Mouse (Mus musculus) kidney, adult 8-10 months (tissue): ENCODE measurements around the gene Mfsd2a.

Experiments used
- DNase-seq, 2 experiments: peaks; one replicate each; pipeline ENCODE4 v3.0.0; 2022

Gene Mfsd2a

DNA sequence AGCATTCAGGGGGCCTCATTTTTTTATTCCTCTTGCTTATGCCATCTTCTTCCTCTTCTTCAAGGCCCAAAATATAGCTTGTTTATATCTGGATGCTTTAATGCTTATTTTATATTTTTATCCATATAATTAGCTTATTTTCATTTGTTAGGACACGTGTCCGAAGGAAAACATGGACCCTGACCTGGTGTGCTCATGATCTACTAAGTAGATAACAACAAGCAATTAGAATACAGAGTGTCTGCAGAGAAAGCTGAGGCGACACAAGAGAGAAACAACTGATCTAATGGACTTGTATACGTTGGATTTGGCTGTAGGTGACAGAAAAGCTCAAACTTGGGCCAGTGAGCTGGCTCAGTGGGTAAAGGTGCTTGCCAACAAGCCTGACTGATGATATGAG is 15.9 kb upstream of the Mfsd2a start:
- DNase-seq: no peak

DNA sequence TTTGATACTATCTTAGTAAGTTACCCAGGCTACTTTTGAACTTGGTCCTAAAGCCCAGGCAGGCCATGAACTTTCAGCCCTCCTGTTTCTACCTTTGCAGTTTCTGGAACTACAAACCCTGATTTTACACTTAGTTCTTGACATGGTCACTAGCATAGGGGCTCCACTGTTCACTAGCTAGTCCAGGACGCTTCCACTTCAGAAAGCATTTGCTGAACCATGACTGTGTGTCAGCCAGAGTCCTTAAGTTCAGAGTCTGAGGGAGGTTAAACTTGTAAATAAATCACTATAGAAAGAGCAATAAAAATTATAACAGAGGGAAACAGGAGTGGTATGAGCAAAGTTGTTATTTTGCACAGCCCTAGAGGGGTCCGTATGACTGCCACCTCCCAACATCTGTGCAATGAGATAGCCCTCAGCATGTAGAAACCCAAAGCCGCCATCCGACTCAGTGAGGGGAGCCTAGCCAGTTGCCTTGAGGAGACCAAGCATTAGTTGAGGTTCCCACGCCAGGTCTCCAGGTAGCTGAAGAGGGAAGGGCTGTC is 14.1 kb upstream of the Mfsd2a start:
- DNase-seq: peak; percentile 49 to 71

DNA sequence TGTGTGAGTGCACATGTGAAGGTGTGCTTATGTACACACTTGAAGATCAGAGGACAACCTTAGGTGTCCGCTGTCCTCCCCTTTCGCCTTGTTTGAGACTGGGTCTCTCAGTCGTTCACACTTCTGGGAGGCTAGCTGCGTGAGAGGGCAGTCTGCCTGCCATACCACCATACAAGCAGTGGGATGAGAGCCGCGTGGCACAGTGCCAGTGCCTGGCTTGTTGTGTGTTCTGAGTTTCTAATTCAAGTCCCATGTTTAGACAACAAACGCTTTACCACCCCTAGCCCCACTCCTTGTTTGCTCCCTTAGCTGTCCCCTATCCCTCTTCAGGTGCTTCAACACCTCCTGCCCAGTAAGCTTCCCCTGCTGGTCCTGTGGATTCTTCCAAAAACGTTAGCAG is 11.1 kb upstream of the Mfsd2a start:
- no peak for DNase-seq

DNA sequence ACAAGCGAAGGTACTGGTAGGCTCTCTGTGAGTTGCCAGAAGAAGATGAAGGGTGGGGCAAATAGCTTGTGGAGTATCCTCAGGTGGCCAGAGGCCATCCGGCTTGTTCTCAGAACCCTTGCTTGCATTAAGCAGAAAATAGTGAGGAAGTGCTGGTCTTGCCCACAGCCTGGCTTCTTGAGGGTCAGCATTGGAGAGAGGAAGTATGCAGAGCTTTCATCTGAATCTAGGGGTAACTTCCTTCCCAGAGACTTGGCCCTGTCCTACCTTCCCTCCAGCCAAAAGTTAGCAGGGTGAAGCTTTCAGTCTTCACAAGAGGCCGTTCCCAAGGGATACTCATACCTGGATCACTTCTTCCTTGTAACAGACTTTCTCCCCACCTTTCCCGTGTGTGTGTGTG is 10.7 kb upstream of the Mfsd2a start:
- no peak for DNase-seq

DNA sequence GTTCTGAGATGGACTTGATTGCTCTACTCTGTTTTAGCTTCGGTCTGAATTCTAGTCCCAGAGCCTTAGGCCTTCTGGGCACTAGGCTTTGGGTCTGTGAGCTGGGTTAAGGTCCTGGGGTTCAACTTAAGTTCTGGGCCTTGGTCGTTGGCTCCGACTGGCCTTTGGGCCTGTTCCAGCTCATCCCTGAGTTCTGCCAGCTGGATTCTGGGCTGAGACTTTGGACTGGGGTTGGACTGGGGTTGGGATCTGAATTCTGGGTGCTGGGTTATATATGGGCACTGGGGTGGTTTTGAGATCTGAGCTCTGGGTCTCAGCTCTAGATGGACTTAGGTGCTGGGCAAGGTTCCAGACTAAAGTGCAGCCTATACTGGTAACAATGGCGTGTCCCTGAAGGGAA is 10.2 kb upstream of the Mfsd2a start:
- DNase-seq: peak; percentile 84 to 90

DNA sequence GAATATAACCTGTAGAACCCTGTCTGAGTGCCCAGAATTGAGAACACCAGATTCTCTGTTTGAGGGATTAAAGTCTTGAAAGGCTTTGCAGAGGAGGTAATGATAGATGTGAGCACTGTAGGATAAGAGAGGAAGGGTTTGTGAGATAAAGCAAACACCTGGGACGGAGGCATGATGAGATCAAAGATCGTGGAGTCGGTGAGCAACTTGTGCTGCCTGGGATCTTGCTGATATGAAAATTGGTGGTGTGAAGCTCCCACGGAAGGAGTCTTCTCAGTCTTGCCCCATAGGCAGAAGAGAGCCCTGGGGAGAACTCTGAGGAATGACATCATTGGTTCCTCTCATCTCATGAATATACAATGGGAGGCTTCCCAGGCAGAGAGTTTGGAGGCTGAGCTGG is 7.1 kb upstream of the Mfsd2a start:
- DNase-seq: no peak

DNA sequence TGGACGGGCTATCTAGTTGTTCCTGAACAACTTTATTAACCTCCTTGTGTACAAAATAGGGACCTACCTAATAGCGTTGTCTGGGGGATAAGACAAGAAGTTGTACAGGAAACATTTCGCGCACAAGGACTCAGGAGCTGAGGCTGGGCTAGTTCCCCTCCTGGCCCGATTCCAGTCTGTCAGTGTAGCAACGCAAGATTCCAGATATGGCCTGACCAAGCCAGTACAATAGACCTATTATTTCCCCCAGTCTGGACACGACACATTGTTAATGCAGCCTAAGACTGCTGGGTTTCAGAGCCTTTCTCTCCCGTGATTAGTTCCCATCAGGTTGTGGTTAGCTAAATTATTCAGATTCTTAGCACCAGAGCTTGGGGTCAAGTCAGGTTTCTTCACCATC is 1.8 kb upstream of the Mfsd2a start:
- DNase-seq: no peak

DNA sequence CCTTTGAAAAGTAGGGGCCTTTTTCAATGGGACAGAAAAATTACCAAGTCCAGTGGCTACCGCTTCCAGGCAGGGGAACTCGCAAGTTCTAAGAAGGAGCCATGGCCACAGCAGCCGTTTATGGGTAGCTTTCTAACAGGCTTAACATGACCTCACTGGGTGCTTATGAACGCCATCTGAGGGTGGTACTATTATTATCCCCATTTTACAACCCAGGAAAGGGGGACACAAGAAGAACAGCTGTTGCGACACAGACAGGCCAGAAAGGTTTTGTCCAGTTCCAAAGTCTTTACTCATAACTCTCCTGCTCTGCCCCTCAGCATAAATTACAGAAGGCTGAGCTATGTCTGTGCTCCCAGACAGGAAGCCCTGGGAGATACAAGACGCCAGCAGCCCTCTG is 601 bp upstream of the Mfsd2a start:
- no peak for DNase-seq

DNA sequence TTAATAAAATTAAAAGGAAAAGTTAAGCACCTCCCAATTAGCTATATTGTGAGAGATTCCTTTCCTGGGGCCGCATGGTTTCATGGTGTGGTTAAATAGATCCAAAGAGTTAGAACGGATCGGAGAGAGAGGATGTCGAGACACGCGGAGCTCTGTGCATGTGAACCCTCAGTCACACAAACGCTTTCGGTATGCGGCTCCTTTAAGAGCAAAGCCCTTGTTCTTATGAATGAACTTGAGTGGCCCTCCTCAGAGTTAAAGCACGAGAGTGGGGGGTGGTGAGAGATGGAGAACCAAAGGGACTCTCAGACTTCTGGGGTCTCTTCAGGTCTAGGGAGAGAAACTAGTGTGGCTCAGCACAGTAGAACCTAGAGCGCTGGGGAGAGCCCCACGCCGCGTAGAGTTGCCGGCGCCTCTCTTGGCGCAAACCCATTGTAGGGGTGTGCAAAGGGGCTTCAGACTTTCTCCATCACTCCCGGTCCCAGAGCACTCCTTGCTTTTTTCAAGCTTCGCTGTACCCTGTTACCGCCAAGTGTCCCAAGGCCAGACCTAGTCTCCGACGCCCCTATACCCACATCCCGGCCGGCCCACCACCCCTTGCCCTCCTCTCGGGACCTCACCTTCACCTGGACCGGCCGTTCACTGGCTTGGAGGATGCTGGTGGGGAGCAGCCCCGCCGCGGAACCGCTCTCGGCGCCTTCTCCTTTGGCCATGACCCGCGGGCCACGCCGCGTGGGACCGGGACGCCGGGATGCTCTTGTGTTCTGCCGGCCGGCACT is 478 bp downstream of the Mfsd2a start:
- DNase-seq: no peak

DNA sequence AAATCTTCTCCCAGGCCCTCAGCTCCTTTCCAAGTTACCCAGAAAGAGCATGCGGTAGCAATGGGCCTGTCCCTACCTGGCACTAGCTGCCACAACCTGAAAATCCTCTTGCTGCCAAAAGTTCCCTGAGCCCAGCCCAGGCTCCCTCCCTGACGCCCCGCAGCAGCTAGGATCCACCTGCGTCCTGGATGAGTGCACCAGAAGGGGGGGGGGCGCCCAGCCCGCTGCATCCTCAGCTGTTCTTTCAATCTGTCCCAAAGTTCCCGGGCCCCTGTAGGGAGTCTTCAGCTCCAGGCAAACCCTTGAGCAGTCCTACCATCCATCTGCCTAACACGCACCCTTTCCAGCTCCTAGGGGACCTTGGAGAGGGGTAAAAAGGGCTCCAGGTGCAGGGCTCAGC is 1.2 kb downstream of the Mfsd2a start:
- DNase-seq: no peak

DNA sequence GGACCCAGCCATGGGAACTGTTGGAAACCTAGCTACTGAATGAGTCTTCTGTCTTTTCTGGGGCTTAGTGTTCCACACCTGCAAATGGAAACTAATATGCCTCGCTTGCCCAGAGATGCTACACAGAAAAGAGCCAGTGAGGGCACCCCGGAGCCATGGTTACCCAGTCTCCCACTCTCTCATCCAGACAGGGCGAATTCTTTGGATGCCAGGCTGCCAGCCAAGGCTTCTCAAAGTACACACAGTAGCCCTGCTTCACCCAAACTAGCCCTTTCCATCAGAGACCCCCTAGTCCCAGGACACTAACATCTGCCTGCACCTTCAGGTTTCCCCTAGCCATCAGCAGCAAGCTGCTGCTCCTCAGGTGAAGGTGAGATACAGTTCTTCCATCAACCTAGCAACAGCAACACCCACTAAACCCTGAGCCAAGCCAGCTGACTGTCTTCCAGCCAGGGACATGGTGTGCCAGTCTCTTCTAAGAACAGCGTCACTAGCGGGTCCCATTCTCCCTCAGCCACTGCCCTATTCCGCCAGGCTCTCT is 2.4 kb downstream of the Mfsd2a start:
- peak in 1 of 2 experiments; percentile 43 for DNase-seq

DNA sequence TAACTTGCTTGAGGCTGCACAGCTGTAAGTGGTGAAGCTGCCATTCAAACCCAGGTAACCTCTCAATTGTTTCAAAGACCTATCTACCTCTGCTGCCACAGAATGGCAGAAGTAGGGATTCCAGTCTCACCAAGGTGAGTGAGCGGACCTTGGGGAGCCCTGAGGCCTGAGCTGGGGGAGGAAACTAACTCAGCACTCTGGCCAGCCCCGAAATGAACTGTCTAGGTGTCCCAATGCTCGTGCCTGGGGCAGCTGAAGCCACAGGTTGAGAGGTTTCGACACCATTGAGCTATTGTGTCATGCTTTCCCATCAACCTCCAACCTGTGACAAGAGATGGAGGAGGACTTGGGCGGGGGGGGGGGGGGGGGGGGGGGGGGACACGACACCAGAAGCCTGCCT is 4.7 kb downstream of the Mfsd2a start:
- no peak for DNase-seq

DNA sequence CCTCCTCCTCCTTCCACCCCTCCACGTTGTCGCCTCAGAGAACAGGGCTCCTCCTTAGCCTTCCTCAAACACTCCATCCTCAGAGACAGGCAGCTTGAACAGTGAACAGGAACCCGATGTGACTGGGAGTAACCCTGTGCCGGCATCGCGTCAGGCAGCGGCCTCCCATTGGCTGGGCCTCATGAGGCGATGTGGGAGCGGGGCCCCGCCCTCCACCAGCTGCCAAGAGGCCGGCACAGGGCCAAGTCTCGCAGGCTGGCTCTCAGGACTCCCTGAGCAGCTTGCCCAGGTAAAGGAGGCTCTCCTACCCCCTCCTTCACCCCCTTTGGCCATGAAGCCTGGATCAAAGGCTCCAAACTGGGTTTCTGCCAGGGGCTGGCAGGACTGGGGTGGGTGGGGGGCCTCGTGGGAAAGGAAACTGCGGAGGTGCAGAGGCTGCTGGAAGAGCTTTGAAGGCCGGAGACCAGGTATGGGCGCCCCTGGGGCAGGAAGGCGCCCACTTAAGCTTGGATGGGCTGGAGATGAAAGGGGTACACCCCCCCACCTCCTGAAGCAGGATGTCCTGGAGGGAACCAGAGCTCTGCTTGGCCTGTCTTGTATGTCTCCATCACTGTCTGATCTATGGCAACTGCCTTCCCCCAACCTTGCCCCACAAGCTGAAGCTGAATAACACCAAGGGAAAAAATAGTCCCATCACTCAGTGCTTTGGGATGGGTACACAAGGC is 5.4 kb downstream of the Mfsd2a start:
- DNase-seq: peak; percentile 93 to 94

DNA sequence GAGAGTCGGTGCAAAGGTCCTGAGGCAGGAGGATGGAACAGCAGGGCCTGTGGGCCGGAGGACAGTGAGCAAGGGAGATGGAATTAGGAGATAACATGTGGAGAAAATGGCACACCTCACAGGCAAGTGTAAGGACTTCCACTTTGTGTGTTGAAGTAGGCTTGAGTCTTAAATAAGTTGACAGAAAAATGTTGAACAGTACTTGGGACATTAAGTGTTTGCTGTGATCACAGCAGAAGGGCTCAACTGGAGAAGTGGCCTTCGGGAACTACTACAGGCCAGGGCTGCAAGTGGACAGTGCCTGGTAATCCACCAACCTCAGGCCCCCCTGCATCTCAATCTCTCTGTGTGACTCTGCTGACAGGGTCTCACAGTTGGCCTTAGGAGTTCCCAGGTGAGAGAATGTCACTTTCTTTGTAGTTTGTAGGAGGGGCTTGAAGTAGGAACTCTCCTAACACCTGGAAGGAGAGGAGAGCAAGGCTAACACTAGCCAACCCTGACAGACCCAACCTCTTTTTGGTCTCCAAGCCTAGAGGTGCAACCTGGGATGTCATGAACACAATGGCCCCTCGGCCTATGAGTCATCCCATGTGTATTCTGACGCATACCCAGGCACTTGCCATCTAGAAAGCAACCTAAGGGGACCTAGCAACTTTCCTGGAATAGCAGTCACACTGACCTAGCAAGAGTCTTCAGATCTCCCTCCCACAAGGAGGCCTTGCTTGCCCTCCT is 6.1 kb downstream of the Mfsd2a start:
- no peak for DNase-seq

DNA sequence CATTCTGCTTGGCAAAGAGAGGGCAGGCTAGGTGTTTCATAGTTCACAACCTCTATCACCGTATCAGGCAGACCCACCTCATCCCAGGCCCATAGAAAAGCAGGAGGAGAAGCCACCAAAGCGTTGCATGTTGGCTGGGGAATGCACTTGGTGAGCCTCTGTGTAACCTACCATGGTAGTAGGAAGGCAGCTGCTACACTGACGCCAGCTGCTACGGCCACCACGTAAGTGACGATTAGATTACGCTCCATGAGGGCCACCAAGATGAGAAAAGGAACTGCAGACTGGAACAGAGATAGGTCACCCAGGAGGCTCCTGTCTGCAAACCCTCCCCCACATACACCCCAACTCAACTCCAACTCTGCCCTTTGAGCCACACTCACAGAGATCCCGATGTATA is 11.9 kb downstream of the Mfsd2a start:
- no peak for DNase-seq

DNA sequence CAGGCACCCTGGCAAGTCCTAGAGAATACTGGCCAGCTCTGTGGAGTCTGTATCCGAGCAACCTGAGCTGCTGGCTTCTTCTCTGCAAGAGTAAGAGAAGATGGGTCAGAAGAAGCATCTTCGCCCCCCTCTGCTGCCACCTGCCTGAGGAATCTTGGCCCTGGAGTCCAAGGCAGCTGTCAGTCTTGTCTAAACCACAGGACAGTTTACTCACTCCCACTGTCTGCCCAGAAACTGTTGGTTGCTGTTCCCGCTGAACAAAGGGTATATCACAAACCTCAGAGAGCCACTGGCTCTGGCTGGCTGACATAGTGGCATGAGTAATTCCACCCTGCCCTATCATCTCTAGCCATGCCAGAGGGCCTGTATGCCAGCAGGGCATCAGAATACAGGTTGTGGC is 13.8 kb downstream of the Mfsd2a start:
- DNase-seq: no peak

DNA sequence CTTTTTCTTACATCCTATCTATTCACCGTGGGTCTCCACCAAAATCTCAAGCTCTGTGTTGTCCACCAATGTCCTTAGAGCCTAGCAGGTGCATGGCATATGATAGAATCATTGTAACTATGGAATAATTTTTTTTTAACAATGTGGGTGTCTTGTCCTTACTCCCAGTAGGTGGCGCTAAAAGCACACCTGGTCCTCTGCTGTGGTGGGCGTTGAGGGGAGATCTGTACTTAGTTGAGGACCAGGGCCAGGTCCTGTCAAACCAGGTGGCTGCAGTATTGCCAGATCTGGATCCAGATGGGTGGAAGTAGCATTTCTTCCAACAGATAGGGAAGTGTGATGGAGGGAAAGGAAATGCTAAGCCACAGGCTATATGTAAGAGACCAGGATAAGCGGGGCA is 16.6 kb downstream of the Mfsd2a start:
- DNase-seq: no peak

DNA sequence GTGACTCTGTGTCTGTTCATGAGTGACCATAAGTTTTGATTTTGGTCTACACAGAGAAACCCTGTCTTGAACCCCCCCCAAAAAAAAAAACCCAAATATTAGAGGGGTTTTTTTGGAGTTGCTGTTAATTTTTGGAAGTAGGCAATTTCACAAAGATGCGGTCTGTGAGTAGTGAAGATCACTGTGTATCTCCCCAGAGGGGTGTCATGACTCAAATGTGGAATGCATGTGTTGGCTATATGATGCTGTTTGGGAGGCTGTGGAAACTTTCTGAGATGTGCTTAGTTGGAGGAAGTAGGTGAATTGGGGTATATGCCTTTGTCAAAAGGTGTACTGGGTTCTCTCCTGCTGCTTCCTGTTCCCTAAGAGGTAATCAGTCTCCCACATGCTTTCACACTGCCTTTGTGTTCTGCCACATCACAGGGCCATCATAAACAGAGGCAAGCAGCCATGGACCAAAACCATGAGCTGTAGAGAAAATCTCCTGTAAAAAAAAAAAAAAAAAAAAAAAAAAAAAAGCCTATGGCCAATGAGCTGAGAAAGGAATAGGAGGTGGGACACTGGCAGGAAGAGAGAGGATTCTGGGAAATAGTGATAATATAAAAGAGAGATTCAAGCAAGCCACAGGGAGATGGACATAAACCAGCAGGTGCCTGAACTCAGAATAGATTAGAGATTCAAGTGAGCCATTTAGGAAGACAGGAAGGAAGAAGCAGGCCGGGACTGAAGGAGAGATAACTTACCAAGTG is 21.8 kb downstream of the Mfsd2a start:
- no peak for DNase-seq

DNA sequence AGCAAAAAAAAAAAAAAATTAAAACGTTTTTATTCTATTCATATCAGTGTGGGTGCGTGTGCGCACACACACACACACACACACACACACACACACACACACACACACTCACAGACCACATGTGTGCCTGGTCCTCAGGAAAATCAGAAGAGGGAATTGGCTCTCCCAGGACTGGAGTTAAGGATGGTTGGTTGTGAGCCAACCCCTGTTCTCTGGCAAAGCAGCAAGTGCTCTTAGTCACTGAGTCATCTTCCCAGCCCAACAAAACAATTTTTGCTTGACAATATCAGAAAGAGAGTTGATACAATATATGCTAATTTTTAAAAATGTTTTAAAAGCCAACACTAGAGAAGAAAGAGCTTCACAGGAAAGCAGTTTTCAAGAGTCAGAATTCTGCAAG is 23.5 kb downstream of the Mfsd2a start:
- no peak for DNase-seq

DNA sequence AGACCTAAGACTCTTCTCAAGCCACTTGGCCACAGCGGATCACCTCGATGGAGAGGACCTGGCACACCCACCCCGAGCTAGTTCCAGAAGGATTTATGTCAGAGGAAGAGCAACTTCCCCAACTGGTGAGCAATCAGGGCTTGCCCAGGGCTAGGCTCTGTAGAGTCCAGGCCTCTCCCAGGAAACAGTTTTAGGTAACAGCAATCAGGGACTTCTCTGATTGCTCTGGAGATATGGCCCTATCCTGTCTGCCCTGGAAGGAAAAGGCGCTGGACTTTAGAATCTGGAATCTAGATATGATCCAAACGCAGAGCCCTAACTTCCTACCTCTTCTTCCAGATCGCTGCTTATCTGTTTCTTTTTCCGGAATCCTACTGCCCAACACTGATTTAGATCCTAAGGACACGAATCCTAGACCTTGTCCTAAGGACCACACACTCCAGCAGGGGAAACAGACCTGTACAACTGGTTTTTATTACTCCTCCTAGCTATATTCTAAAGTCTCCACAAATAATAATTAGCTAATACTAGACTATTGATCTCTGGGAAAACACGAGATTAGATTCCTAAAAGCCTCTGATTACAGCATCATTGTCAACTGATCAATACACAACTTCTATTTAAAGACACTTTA is 25.4 kb downstream of the Mfsd2a start:
- DNase-seq: no peak

DNA sequence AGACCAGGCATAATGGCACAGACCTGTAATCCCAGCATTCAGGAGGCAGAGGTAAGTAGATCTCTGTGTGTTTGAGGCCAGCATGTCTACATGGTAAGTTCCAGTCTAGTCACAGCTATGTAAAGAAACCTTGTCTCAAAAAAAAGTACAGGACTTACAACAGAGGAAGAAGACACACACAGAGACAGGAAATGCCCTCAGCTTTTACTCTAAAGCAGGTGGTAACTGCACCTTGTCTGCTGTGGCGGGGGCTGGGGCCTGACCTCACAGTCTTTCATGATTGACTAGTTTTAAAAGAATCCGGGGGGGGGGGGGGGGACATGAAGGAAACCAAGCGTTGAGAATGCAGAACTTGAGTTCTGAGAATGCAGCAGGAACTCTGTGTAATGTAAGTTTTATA is 27.1 kb downstream of the Mfsd2a start:
- DNase-seq: peak; percentile 9 to 31

DNA sequence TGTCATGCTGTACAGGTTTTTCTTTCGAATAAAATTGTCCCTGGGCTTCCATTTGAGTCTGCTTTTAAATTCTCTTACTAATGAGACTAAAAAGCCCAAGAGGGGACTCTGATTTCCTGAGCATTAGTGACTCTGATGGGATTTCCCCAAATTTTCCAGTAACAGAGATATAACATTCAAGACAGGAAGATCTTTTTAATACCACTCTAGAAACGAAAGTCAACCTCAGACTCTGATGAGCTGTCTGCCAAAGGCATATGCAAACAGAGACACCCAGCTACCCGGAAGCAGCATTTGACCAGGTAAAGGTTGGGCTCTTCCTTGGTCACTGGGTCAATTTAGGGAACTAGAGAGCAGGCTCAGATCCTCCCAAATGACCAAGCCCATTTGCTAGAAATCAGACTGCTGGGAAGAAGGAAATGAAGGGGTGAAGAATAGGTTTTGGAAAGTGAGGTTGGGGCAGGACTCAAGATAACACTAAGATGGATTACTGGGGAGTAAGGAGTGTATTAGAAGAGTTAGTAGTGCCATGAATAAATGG is 27.9 kb downstream of the Mfsd2a start:
- DNase-seq: no peak
